Mouse (Mus musculus) C2C12 (cell line): ENCODE measurements around the gene Pld2.

Experiments used
- CTCF ChIP-seq: IDR thresholded peaks from one replicate; pipeline ENCODE4 v1.5.1; 2011; ENCODE audit not compliant: control insufficient read depth, insufficient read depth, insufficient read length
- FOSL1 ChIP-seq: IDR thresholded peaks from one replicate; pipeline ENCODE4 v1.8.0; 2011; ENCODE audit warnings: mild to moderate bottlenecking, low read length; ENCODE audit not compliant: poor library complexity, insufficient read depth, severe bottlenecking
- MAX ChIP-seq: IDR thresholded peaks from one replicate; pipeline ENCODE4 v1.6.1; 2011; ENCODE audit warnings: mild to moderate bottlenecking, control low read depth
- MYOD1 ChIP-seq: IDR thresholded peaks from one replicate; pipeline ENCODE4 v1.6.1; 2011; ENCODE audit warnings: low read depth; ENCODE audit not compliant: control insufficient read depth, insufficient read length
- USF1 ChIP-seq: IDR thresholded peaks from one replicate; pipeline ENCODE4 v1.6.1; 2011; ENCODE audit warnings: low read depth, mild to moderate bottlenecking, control low read depth, moderate library complexity

DNA sequence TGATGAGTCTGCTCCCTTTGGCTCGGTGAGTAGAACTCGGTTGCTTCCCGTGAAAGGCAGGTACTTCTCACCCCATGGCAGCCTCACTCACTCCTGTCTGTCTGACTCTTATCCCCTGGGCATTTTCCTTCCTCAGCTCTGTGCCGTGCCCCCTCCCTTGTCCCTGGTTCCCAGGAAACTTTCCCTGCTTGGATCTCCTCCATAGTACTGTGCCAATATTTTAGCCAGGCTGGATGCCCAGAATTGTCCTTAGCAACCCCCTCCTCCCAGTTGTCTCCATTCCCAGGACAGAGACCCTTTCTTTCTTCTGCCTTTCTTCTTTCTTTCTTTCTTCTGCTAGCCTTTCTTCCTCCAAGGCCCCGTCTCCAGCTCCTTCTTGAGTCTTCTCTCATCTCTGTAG lies 1.6 kb downstream of the Pld2 start:
- TF ChIP-seq CTCF: no peak
- TF ChIP-seq FOSL1: no peak
- TF ChIP-seq USF1: no peak
- TF ChIP-seq MYOD1: no peak
- no peak for TF ChIP-seq MAX
